Mouse (Mus musculus) ES-Bruce4 (cell line): ENCODE data around the gene Pprc1. TPM values are rescaled to one million over a fixed set of nuclear protein-coding genes. Genes with fewer than 3 reads are reported as not detected.

Experiments
- H3K27ac ChIP-seq: 2 replicates; pipeline ENCODE4 v1.5.1; 2012; ENCODE audit warnings: low read length, inconsistent platforms; ENCODE audit not compliant: insufficient read depth
- H3K27me3 ChIP-seq: 2 replicates; pipeline ENCODE4 v1.6.1; 2012; ENCODE audit warnings: mild to moderate bottlenecking, low read length, inconsistent platforms; ENCODE audit not compliant: control insufficient read depth, poor library complexity, insufficient read depth, severe bottlenecking
- H3K36me3 ChIP-seq: 2 replicates; pipeline ENCODE4 v1.6.1; 2012; ENCODE audit warnings: inconsistent platforms, mild to moderate bottlenecking, low read length, moderate library complexity; ENCODE audit not compliant: control insufficient read depth, poor library complexity, insufficient read depth, severe bottlenecking
- H3K4me1 ChIP-seq: one replicate; pipeline ENCODE4 v1.8.1; 2011; ENCODE audit warnings: low read length; ENCODE audit not compliant: control insufficient read depth, insufficient read depth
- H3K4me3 ChIP-seq: 2 replicates; pipeline ENCODE4 v1.5.1; 2011; ENCODE audit warnings: low read depth, mild to moderate bottlenecking, low read length
- H3K9ac ChIP-seq: 2 replicates; pipeline ENCODE4 v1.6.1; 2012; ENCODE audit warnings: low read depth, mild to moderate bottlenecking, inconsistent platforms; ENCODE audit not compliant: poor library complexity, severe bottlenecking
- H3K9me3 ChIP-seq: replicated peaks from 2 replicates; pipeline ENCODE4 v1.6.1; 2012; ENCODE audit warnings: mild to moderate bottlenecking, low read length, inconsistent platforms; ENCODE audit not compliant: control insufficient read depth, poor library complexity, insufficient read depth, severe bottlenecking
- CTCF ChIP-seq: IDR thresholded peaks from one replicate; pipeline ENCODE4 v1.8.1; 2011; ENCODE audit warnings: low read depth, low read length
- EP300 ChIP-seq: IDR thresholded peaks from 2 replicates; pipeline ENCODE4 v1.6.1; 2011; ENCODE audit warnings: low read depth, low read length; ENCODE audit not compliant: insufficient read depth
- POLR2A ChIP-seq: IDR thresholded peaks from one replicate; pipeline ENCODE4 v1.8.1; 2011; ENCODE audit warnings: low read length; ENCODE audit not compliant: insufficient read depth
- polyA plus RNA-seq: library from polyadenylated mRNA; stranded (reverse); fragments of >200 nt; gene quantifications from 2 replicates; pipeline ENCODE4 v1.2.4, GENCODE M21; 2011; ENCODE audit warnings: low read depth; ENCODE audit not compliant: missing spikeins, insufficient read depth, insufficient read length

Gene Pprc1
- polyA plus RNA-seq, 1 experiment: 114 TPM

DNA sequence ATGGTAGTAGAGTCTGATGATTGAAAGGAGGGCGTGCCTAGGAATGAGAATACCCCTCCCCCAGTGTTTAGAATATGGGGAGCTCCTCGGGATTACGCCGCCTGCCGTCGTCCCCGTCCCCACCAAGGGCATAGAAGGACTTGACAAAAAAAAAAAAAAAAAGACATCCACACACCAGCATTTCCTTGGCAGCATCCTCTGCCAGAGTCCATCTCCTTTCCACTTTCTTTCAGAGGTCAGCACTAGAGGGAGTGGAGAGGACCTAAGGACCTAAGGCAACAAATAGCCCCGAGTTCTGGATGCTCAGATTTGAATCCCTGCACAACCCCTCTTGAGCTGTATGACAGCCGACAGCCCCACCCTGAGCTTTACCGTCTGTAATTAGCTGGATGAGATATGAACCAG lies 1.9 kb downstream of the Pprc1 start:
- TF ChIP-seq POLR2A: no peak
- TF ChIP-seq CTCF: no peak
- 0 out of 2 replicates have a peak, but pooled peaks have one; percentile 8 for TF ChIP-seq EP300
- Histone ChIP-seq H3K9ac (peak overlapping the region; percentile 99; the same call in 1 of the 2 replicates), H3K27ac (peak overlapping the region; percentile 99), H3K4me1 (peaks cover 8% of the 10 kb centered on the region), H3K27me3 (no peaks in the 10 kb centered on the region), H3K36me3 (no peaks in the 10 kb centered on the region), H3K4me3 (0 out of 2 replicates have a peak overlapping the region, but pooled peaks have one; percentile 20), H3K9me3 (no peaks in the 10 kb centered on the region)

DNA sequence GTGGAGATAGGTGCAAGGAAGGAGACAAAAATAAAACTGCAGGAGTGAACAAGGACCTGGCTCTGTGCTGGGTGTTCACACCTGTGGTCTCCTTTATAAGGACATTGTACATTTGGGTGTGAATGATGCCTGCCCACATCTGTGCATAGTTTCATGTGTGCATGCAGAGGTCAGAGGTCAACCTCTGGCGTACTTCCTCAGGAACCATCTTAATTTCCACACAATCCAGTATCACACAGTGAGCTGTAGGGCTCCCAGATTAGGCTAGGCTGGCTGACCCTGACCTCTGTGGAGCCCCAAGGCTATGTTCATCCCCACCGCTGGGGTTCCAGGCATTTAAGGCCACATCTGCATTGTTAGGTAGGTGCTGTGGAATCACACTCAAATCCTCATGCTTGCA lies 2.7 kb downstream of the Pprc1 start:
- H3K36me3 ChIP-seq: no peaks in the 10 kb centered on the region
- TF ChIP-seq POLR2A: no peak
- no peak for TF ChIP-seq CTCF
- no peak; the same call in 1 of the 2 replicates for TF ChIP-seq EP300

DNA sequence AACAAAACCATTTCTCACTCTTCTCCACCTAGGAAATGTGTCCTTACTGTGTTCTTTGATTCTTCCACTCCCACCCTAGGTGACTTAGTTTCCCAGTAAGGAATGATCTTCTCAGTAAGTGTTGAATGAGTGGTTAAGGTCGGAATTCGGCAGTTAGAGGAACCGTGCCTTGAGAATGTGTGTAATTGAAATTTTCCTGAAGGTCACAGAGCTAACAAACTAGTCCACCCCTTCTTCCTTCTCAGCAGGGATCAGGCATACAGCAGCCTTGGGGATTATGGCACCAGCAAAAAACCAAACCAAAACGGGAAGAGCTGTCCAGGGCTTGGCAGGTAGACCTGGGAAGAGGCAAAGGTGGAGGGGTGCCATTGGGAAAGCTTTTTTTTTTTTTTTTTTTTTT lies 4.4 kb downstream of the Pprc1 start:
- Histone ChIP-seq H3K9ac (no peak overlapping the region), H3K36me3 (no peaks in the 10 kb centered on the region), H3K9me3 (no peaks in the 10 kb centered on the region), H3K27me3 (no peaks in the 10 kb centered on the region), H3K4me3 (no peak overlapping the region), H3K27ac (peak overlapping the region; percentile 45), H3K4me1 (peaks cover 8% of the 10 kb centered on the region)
- TF ChIP-seq POLR2A (no peak), CTCF (no peak), EP300 (no peak)

More for the DNA sequence above, 2.7 kb downstream of the Pprc1 start:
- Histone ChIP-seq H3K4me1 (peaks cover 8% of the 10 kb centered on the region), H3K4me3 (no peak overlapping the region), H3K27me3 (no peaks in the 10 kb centered on the region), H3K9ac (no peak overlapping the region), H3K9me3 (no peaks in the 10 kb centered on the region), H3K27ac (peak overlapping the region; percentile 99)

DNA sequence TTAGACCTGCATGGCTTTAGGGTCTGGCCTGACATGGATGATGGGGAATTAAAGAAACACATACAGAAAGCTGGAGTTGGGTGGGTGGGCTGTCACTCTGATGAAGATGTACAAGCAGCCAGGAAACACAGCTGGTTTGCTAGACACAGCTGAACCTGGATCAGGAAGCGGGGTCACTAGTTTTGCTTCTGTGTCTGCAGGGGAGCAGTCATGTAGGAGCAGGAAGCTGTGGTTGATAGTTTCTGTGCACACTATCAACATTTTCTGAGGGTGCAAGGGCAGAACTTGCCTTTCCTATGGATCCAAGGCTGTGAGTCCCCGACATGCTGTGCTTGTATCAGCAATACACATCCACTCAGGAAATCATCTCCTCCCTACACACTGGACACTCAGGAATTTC lies 5.8 kb downstream of the Pprc1 start:
- H3K9ac ChIP-seq: no peak overlapping the region
- peaks cover 8% of the 10 kb centered on the region for H3K4me1 ChIP-seq
- no peaks in the 10 kb centered on the region for H3K27me3 ChIP-seq
- H3K9me3 ChIP-seq: no peaks in the 10 kb centered on the region
- H3K27ac ChIP-seq: no peak overlapping the region
- TF ChIP-seq POLR2A (no peak), EP300 (no peak), CTCF (no peak)
- H3K36me3 ChIP-seq: no peaks in the 10 kb centered on the region
- no peak overlapping the region for H3K4me3 ChIP-seq

DNA sequence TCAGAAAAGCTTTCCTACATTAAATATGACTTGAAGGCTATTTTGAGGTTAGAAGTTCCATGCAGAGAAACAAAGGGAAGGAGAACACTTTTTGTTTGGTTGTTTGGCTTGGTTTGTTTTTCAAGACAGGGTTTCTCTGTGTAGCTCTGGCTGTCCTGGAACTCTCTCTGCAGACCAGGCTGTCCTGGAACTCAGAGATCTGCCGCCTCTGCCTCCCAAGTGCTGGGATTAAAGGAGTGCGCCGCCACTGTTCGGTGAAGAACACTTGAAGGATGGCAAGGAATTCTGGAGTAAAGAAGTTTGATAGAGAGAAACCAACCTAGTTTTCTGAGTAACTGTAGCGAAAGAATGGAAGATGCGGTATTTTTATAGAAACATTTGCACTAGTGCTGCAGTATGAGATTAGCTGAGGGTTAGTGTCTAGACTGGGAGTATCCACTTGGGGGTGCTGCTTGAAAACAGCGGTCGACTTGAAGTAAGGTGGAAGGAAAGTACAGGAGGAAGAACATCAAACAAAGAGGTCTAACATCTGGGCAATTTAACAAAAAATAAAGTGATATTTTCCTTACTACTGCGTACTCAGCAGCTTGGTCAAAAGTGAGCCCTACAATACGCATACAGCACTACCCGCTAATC lies 11.2 kb downstream of the Pprc1 start:
- TF ChIP-seq POLR2A: no peak
- TF ChIP-seq EP300: no peak
- no peak for TF ChIP-seq CTCF
- peaks cover under 1% of the 10 kb centered on the region; the same call in 1 of the 2 replicates for H3K36me3 ChIP-seq
- H3K9ac ChIP-seq: peak overlapping the region; percentile 96
- H3K9me3 ChIP-seq: no peaks in the 10 kb centered on the region
- H3K27me3 ChIP-seq: no peaks in the 10 kb centered on the region
- peaks cover 2% of the 10 kb centered on the region for H3K4me1 ChIP-seq
- no peak overlapping the region for H3K27ac ChIP-seq
- peak overlapping the region; percentile 39 for H3K4me3 ChIP-seq

DNA sequence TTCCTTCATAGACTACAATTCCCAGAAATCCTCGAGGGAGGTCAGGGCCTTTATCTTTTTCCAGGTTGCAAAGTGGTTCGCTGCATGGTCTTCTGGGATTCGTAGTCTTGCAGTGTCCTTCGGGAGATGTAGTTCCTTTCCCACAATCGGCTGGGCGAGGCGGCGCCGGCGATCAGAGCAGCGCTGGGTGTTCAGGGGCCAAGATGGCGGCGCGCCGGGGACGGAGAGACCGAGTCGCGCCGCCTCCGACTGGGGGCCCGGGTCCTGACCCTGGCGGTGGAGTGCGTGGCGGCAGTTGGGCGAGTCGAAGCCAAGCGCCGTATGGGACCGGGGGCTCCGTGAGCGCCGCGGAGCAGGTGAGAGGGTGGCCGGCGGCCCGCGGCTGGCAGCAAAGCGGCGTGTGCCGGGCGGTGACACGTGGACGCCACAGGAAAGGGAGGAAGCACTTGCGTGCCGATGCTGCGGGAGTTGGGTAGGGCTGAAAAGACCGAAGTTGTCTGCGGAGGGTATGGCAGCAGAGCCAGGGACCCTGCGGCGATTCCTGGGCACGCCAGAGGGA lies 11.8 kb downstream of the Pprc1 start:
- Histone ChIP-seq H3K9me3 (no peaks in the 10 kb centered on the region), H3K36me3 (peaks cover 6% of the 10 kb centered on the region), H3K27me3 (no peaks in the 10 kb centered on the region), H3K4me1 (peaks cover 2% of the 10 kb centered on the region), H3K9ac (peak overlapping the region; percentile 96), H3K27ac (peak overlapping the region; percentile 86), H3K4me3 (peak overlapping the region; percentile 89)
- TF ChIP-seq POLR2A: no peak
- TF ChIP-seq EP300: no peak
- no peak for TF ChIP-seq CTCF
